Mouse (Mus musculus): ENCODE data around the gene Tcf20. TPM values are rescaled to one million over a fixed set of nuclear protein-coding genes. Genes with fewer than 3 reads are reported as not detected.
A peak's percentile ranks its signal among the peaks of the same experiment; 100 is the strongest.

Tcf20 gene
- polyA plus RNA-seq, 1 experiment from 2014 or later: 15.1 TPM

- Histone ChIP-seq H3K27me3 (ENCODE audit: control insufficient read depth, insufficient read depth, low read length) (0 out of 2 replicates have a peak, but pooled peaks cover 2% of the 10 kb centered on the region), H3K9ac (replicated peaks; ENCODE audit: low read length) (no peak overlapping the region), H3K36me3 (replicated peaks; ENCODE audit: control insufficient read depth, insufficient read depth, low read depth, low read length) (no peaks in the 10 kb centered on the region), H3K4me1 (ENCODE audit: control insufficient read depth, insufficient read depth, low read length) (peaks cover 5% of the 10 kb centered on the region), H3K9me3 (replicated peaks; ENCODE audit: control insufficient read depth, low read length) (no peaks in the 10 kb centered on the region), H3K4me3 (ENCODE audit: low read depth, low read length) (no peak overlapping the region), H3K4me2 (ENCODE audit: low read depth, low read length) (no peak overlapping the region), H3K27ac (replicated peaks; ENCODE audit: low read depth, low read length) (no peak overlapping the region)
- DNase-seq (ENCODE audit: low spot score): peak; percentile 65
- peak; percentile 36; the same call in 1 of the 2 replicates for ATAC-seq (replicated peaks; ENCODE audit: insufficient number of reproducible peaks, low FRiP score, low TSS enrichment, low read depth)
- WGBS: 5% methylated on average over 20 of the region's 20 CpGs
These were observed 35.4 kb downstream of the Tcf20 start for GRCm38 (mm10) chr15:82952292-82952705.

- Histone ChIP-seq H3K4me1 (ENCODE audit: control insufficient read depth, insufficient read depth, low read length) (peaks cover 5% of the 10 kb centered on the region), H3K4me2 (ENCODE audit: low read depth, low read length) (no peak overlapping the region), H3K9ac (replicated peaks; ENCODE audit: low read length) (no peak overlapping the region; the same call in 1 of the 2 replicates), H3K27me3 (ENCODE audit: control insufficient read depth, insufficient read depth, low read length) (0 out of 2 replicates have a peak, but pooled peaks cover 2% of the 10 kb centered on the region), H3K36me3 (replicated peaks; ENCODE audit: control insufficient read depth, insufficient read depth, low read depth, low read length) (no peaks in the 10 kb centered on the region), H3K9me3 (replicated peaks; ENCODE audit: control insufficient read depth, low read length) (no peaks in the 10 kb centered on the region), H3K4me3 (ENCODE audit: low read depth, low read length) (no peak overlapping the region), H3K27ac (replicated peaks; ENCODE audit: low read depth, low read length) (no peak overlapping the region)
- WGBS: 42% methylated on average over 8 of the region's 8 CpGs
- ATAC-seq (replicated peaks; ENCODE audit: insufficient number of reproducible peaks, low FRiP score, low TSS enrichment, low read depth) (no peak), DNase-seq (ENCODE audit: low spot score) (no peak)
These were observed 37.4 kb downstream of the Tcf20 start for GRCm38 (mm10) chr15:82950246-82950645.

GRCm38 (mm10) chr15:82947431-82947830 lies 40.2 kb downstream of the Tcf20 start:
- Histone ChIP-seq H3K9ac (replicated peaks; ENCODE audit: low read length) (no peak overlapping the region), H3K4me3 (ENCODE audit: low read depth, low read length) (no peak overlapping the region), H3K27me3 (ENCODE audit: control insufficient read depth, insufficient read depth, low read length) (0 out of 2 replicates have a peak, but pooled peaks cover 2% of the 10 kb centered on the region), H3K36me3 (replicated peaks; ENCODE audit: control insufficient read depth, insufficient read depth, low read depth, low read length) (no peaks in the 10 kb centered on the region), H3K4me2 (ENCODE audit: low read depth, low read length) (no peak overlapping the region), H3K27ac (replicated peaks; ENCODE audit: low read depth, low read length) (no peak overlapping the region), H3K9me3 (replicated peaks; ENCODE audit: control insufficient read depth, low read length) (no peaks in the 10 kb centered on the region), H3K4me1 (ENCODE audit: control insufficient read depth, insufficient read depth, low read length) (peaks cover under 1% of the 10 kb centered on the region; the same call in 1 of the 2 replicates)
- ATAC-seq (replicated peaks; ENCODE audit: insufficient number of reproducible peaks, low FRiP score, low TSS enrichment, low read depth): no peak
- 77% methylated on average over 5 of the region's 5 CpGs for WGBS
- no peak for DNase-seq (ENCODE audit: low spot score)

GRCm38 (mm10) chr15:82944479-82945195 lies 43.0 kb downstream of the Tcf20 start:
- no peak for DNase-seq (ENCODE audit: low spot score)
- H3K9me3 ChIP-seq (replicated peaks; ENCODE audit: control insufficient read depth, low read length): no peaks in the 10 kb centered on the region
- ATAC-seq (replicated peaks; ENCODE audit: insufficient number of reproducible peaks, low FRiP score, low TSS enrichment, low read depth): no peak
- no peak overlapping the region for H3K9ac ChIP-seq (replicated peaks; ENCODE audit: low read length)
- H3K36me3 ChIP-seq (replicated peaks; ENCODE audit: control insufficient read depth, insufficient read depth, low read depth, low read length): no peaks in the 10 kb centered on the region
- H3K4me2 ChIP-seq (ENCODE audit: low read depth, low read length): no peak overlapping the region
- H3K27me3 ChIP-seq (ENCODE audit: control insufficient read depth, insufficient read depth, low read length): no peaks in the 10 kb centered on the region
- no peaks in the 10 kb centered on the region for H3K4me1 ChIP-seq (ENCODE audit: control insufficient read depth, insufficient read depth, low read length)
- H3K4me3 ChIP-seq (ENCODE audit: low read depth, low read length): no peak overlapping the region
- 80% methylated on average over 9 of the region's 9 CpGs for WGBS
- H3K27ac ChIP-seq (replicated peaks; ENCODE audit: low read depth, low read length): no peak overlapping the region

GRCm38 (mm10) chr15:82941733-82942132 lies 45.9 kb downstream of the Tcf20 start:
- WGBS: 67% methylated on average over 8 of the region's 8 CpGs
- DNase-seq (ENCODE audit: low spot score): no peak
- no peak overlapping the region for H3K4me3 ChIP-seq (ENCODE audit: low read depth, low read length)
- no peaks in the 10 kb centered on the region for H3K27me3 ChIP-seq (ENCODE audit: control insufficient read depth, insufficient read depth, low read length)
- H3K9me3 ChIP-seq (replicated peaks; ENCODE audit: control insufficient read depth, low read length): no peaks in the 10 kb centered on the region
- H3K4me2 ChIP-seq (ENCODE audit: low read depth, low read length): no peak overlapping the region
- no peak for ATAC-seq (replicated peaks; ENCODE audit: insufficient number of reproducible peaks, low FRiP score, low TSS enrichment, low read depth)
- no peaks in the 10 kb centered on the region for H3K36me3 ChIP-seq (replicated peaks; ENCODE audit: control insufficient read depth, insufficient read depth, low read depth, low read length)
- H3K27ac ChIP-seq (replicated peaks; ENCODE audit: low read depth, low read length): no peak overlapping the region
- H3K9ac ChIP-seq (replicated peaks; ENCODE audit: low read length): no peak overlapping the region
- H3K4me1 ChIP-seq (ENCODE audit: control insufficient read depth, insufficient read depth, low read length): peaks cover 13% of the 10 kb centered on the region

- Histone ChIP-seq H3K4me3 (ENCODE audit: low read depth, low read length) (no peak overlapping the region), H3K4me1 (ENCODE audit: control insufficient read depth, insufficient read depth, low read length) (peaks cover 13% of the 10 kb centered on the region), H3K9ac (replicated peaks; ENCODE audit: low read length) (no peak overlapping the region), H3K36me3 (replicated peaks; ENCODE audit: control insufficient read depth, insufficient read depth, low read depth, low read length) (no peaks in the 10 kb centered on the region), H3K9me3 (replicated peaks; ENCODE audit: control insufficient read depth, low read length) (no peaks in the 10 kb centered on the region), H3K27ac (replicated peaks; ENCODE audit: low read depth, low read length) (no peak overlapping the region), H3K27me3 (ENCODE audit: control insufficient read depth, insufficient read depth, low read length) (no peaks in the 10 kb centered on the region), H3K4me2 (ENCODE audit: low read depth, low read length) (no peak overlapping the region)
- WGBS: 74% methylated on average over 12 of the region's 12 CpGs
- no peak for DNase-seq (ENCODE audit: low spot score)
- no peak for ATAC-seq (replicated peaks; ENCODE audit: insufficient number of reproducible peaks, low FRiP score, low TSS enrichment, low read depth)
These were observed 47.0 kb downstream of the Tcf20 start for GRCm38 (mm10) chr15:82940494-82941214.

GRCm38 (mm10) chr15:82938155-82938569 lies 49.5 kb downstream of the Tcf20 start:
- H3K4me1 ChIP-seq (ENCODE audit: control insufficient read depth, insufficient read depth, low read length): peaks cover 13% of the 10 kb centered on the region
- no peak overlapping the region for H3K9ac ChIP-seq (replicated peaks; ENCODE audit: low read length)
- no peak overlapping the region for H3K4me3 ChIP-seq (ENCODE audit: low read depth, low read length)
- H3K4me2 ChIP-seq (ENCODE audit: low read depth, low read length): peak overlapping the region; percentile 5
- ATAC-seq (replicated peaks; ENCODE audit: insufficient number of reproducible peaks, low FRiP score, low TSS enrichment, low read depth): peak; percentile 51
- H3K27me3 ChIP-seq (ENCODE audit: control insufficient read depth, insufficient read depth, low read length): no peaks in the 10 kb centered on the region
- peak overlapping the region; percentile 72 for H3K27ac ChIP-seq (replicated peaks; ENCODE audit: low read depth, low read length)
- no peaks in the 10 kb centered on the region for H3K9me3 ChIP-seq (replicated peaks; ENCODE audit: control insufficient read depth, low read length)
- 31% methylated on average over 17 of the region's 17 CpGs for WGBS
- peak; percentile 43 for DNase-seq (ENCODE audit: low spot score)
- H3K36me3 ChIP-seq (replicated peaks; ENCODE audit: control insufficient read depth, insufficient read depth, low read depth, low read length): no peaks in the 10 kb centered on the region
